8 mouse cellular contexts compared by ENCODE assay signal in genomic region chr14:79301466-79301875, GRCm38 (mm10). TPM values are rescaled to one million over a fixed set of nuclear protein-coding genes. Genes with fewer than 3 reads are reported as not detected.
DNase-seq lines count a peak whose midpoint lies in the region; ATAC-seq and TF ChIP-seq lines count a peak whose summit lies in the region.

Rgcc (minus strand) TSS chr14:79301645.

- H3K36me3 ChIP-seq in embryonic facial prominence, embryonic 14.5 days (ENCODE audit: control insufficient read depth, insufficient read depth, low read length) = no peaks in the 10 kb centered on the region
- H3K36me3 ChIP-seq in heart, adult 2 months (ENCODE audit: control insufficient read depth, insufficient read depth, low read length) = no peaks in the 10 kb centered on the region; the same call in 1 of the 2 replicates
- no peaks in the 10 kb centered on the region; the same call in 1 of the 2 replicates for H3K36me3 ChIP-seq in kidney, adult 2 months (ENCODE audit: control insufficient read depth, insufficient read depth, low read length)
- no peaks in the 10 kb centered on the region for H3K36me3 ChIP-seq in limb, embryonic 11.5 days (ENCODE audit: control insufficient read depth, insufficient read depth, low read length)
- H3K36me3 ChIP-seq in midbrain, embryonic 13.5 days = no peaks in the 10 kb centered on the region
- H3K36me3 ChIP-seq in small intestine, adult 2 months (ENCODE audit: control insufficient read depth, insufficient read depth, low read length) = no peaks in the 10 kb centered on the region

- ATAC-seq in embryonic facial prominence, embryonic 14.5 days (ENCODE audit: low read depth) = peak; percentile 99
- ATAC-seq in limb, embryonic 11.5 days (ENCODE audit: insufficient number of reproducible peaks, low FRiP score, low TSS enrichment, low read depth) = peak; percentile 94
- ATAC-seq in midbrain, embryonic 13.5 days = peak; percentile 97

- peak within 1 kb of the TSS; percentile 84 for H3K27ac ChIP-seq in bone marrow, adult 2 months (ENCODE audit: control insufficient read depth, insufficient read depth, low read depth, low read length, poor library complexity)
- peak within 1 kb of the TSS; percentile 2; the same call in 1 of the 2 replicates for H3K27ac ChIP-seq in embryonic facial prominence, embryonic 14.5 days (replicated peaks; ENCODE audit: low read depth, low read length)
- H3K27ac ChIP-seq in heart, adult 2 months = peak within 1 kb of the TSS; percentile 69
- peak within 1 kb of the TSS; percentile 37 for H3K27ac ChIP-seq in kidney, adult 2 months (ENCODE audit: insufficient read depth, low read depth, low read length)
- no peak within 1 kb of the TSS for H3K27ac ChIP-seq in limb, embryonic 11.5 days (replicated peaks; ENCODE audit: low read depth, low read length)
- no peak within 1 kb of the TSS for H3K27ac ChIP-seq in midbrain, embryonic 13.5 days
- H3K27ac ChIP-seq in small intestine, adult 2 months (ENCODE audit: insufficient read depth, low read depth, low read length) = 0 out of 2 replicates have a peak within 1 kb of the TSS, but pooled peaks have one; percentile 5

- H3K27me3 ChIP-seq in embryonic facial prominence, embryonic 14.5 days (replicated peaks; ENCODE audit: control insufficient read depth, insufficient read depth, low read length) = peaks cover 5% of the 10 kb centered on the region; the same call in 1 of the 2 replicates
- no peaks in the 10 kb centered on the region for H3K27me3 ChIP-seq in heart, adult 2 months (ENCODE audit: control insufficient read depth, insufficient read depth, low read length)
- H3K27me3 ChIP-seq in kidney, adult 2 months (replicated peaks; ENCODE audit: control insufficient read depth, insufficient read depth, low read length) = no peaks in the 10 kb centered on the region
- no peaks in the 10 kb centered on the region for H3K27me3 ChIP-seq in limb, embryonic 11.5 days (ENCODE audit: control insufficient read depth, insufficient read depth, low read length)
- H3K27me3 ChIP-seq in midbrain, embryonic 13.5 days = peaks cover 57% of the 10 kb centered on the region
- 0 out of 2 replicates have a peak, but pooled peaks cover 5% of the 10 kb centered on the region for H3K27me3 ChIP-seq in small intestine, adult 2 months (ENCODE audit: control insufficient read depth, insufficient read depth, low read length)

- H3K79me2 ChIP-seq in heart, adult 2 months (replicated peaks; ENCODE audit: control insufficient read depth, insufficient read depth, low read length) = no peaks in the 10 kb centered on the region

- peak; percentile 96 for TF ChIP-seq CTCF in bone marrow, adult 2 months (IDR thresholded peaks at IDR 0.05; ENCODE audit: control insufficient read depth, insufficient read depth, low read length)
- peak; percentile 96 for TF ChIP-seq CTCF in heart, adult 2 months (IDR thresholded peaks at IDR 0.05)
- TF ChIP-seq CTCF in kidney, adult 2 months (conservative IDR thresholded peaks at IDR 0.05; ENCODE audit: insufficient read depth, insufficient read length, low read depth, low read length) = peak; percentile 87
- peak; percentile 86 for TF ChIP-seq CTCF in small intestine, adult 2 months (IDR thresholded peaks at IDR 0.05; ENCODE audit: extremely low read depth, insufficient read length, insufficient replicate concordance, low read depth, low read length)

- peak; percentile 79 for DNase-seq in 3134 (ENCODE audit: extremely low read depth, insufficient read length, low spot score)
- peak; percentile 96 for DNase-seq in embryonic facial prominence, embryonic 14.5 days (ENCODE audit: low spot score)
- DNase-seq in heart, adult 2 months = peak; percentile 96
- peak; percentile 98 for DNase-seq in kidney, adult 2 months
- DNase-seq in limb, embryonic 11.5 days (ENCODE audit: low spot score) = peak; percentile 97

- TF ChIP-seq EP300 in heart, adult 2 months (IDR thresholded peaks at IDR 0.05; ENCODE audit: insufficient read depth, low read depth, low read length) = 0 out of 2 replicates have a peak, but pooled peaks have one; percentile 69

- H3K4me1 ChIP-seq in bone marrow, adult 2 months (ENCODE audit: control insufficient read depth, insufficient read depth, low read length) = peaks cover 4% of the 10 kb centered on the region; the same call in 1 of the 2 replicates
- H3K4me1 ChIP-seq in embryonic facial prominence, embryonic 14.5 days (ENCODE audit: control insufficient read depth, insufficient read depth, low read length) = peaks cover 33% of the 10 kb centered on the region
- peaks cover 2% of the 10 kb centered on the region; the same call in 1 of the 2 replicates for H3K4me1 ChIP-seq in heart, adult 2 months (ENCODE audit: control insufficient read depth, insufficient read depth, low read length)
- no peaks in the 10 kb centered on the region for H3K4me1 ChIP-seq in kidney, adult 2 months (ENCODE audit: control insufficient read depth, insufficient read depth, low read length)
- H3K4me1 ChIP-seq in limb, embryonic 11.5 days (ENCODE audit: control insufficient read depth, insufficient read depth, low read length) = peaks cover 9% of the 10 kb centered on the region
- H3K4me1 ChIP-seq in midbrain, embryonic 13.5 days (replicated peaks) = peaks cover 19% of the 10 kb centered on the region
- H3K4me1 ChIP-seq in small intestine, adult 2 months (ENCODE audit: control insufficient read depth, insufficient read depth, insufficient read length, low read length) = peaks cover 13% of the 10 kb centered on the region

- TF ChIP-seq POLR2A in bone marrow, adult 2 months (IDR thresholded peaks at IDR 0.05; ENCODE audit: borderline replicate concordance, control insufficient read depth, low read depth, low read length) = peak; percentile 100
- TF ChIP-seq POLR2A in heart, adult 2 months (IDR thresholded peaks at IDR 0.05; ENCODE audit: insufficient read depth, low read depth, low read length) = peak; percentile 99
- TF ChIP-seq POLR2A in kidney, adult 2 months (IDR thresholded peaks at IDR 0.05; ENCODE audit: low read depth, low read length) = peak; percentile 98
- TF ChIP-seq POLR2A in small intestine, adult 2 months (IDR thresholded peaks at IDR 0.05; ENCODE audit: low read depth, low read length) = peak; percentile 78

- under 1% methylated on average over 34 of the region's 34 CpGs for WGBS in bone marrow, adult 2 months
- WGBS in embryonic facial prominence, embryonic 14.5 days = 0% methylated on average over 14 of the region's 34 CpGs
- under 1% methylated on average over 34 of the region's 34 CpGs for WGBS in heart, adult 2 months
- 1% methylated on average over 34 of the region's 34 CpGs for WGBS in kidney, adult 2 months
- WGBS in limb, embryonic 11.5 days = 0% methylated on average over 34 of the region's 34 CpGs
- under 1% methylated on average over 34 of the region's 34 CpGs for WGBS in midbrain, embryonic 13.5 days
- WGBS in small intestine, adult 2 months = under 1% methylated on average over 34 of the region's 34 CpGs

- peak within 1 kb of the TSS; percentile 72 for H3K9ac ChIP-seq in embryonic facial prominence, embryonic 14.5 days (ENCODE audit: low read depth, low read length)
- H3K9ac ChIP-seq in heart, adult 2 months (ENCODE audit: low read depth, low read length) = peak within 1 kb of the TSS; percentile 86
- peak within 1 kb of the TSS; percentile 60 for H3K9ac ChIP-seq in limb, embryonic 11.5 days (ENCODE audit: low read length)
- peak within 1 kb of the TSS; percentile 63 for H3K9ac ChIP-seq in midbrain, embryonic 13.5 days (replicated peaks)

- intact Hi-C loops in heart, adult 2 months (cut with DNase I) = loop anchor here (2.0 kb wide), 1 partner anchor 75 kb away; no protein-coding TSS in a partner anchor

- no peaks in the 10 kb centered on the region for H3K9me3 ChIP-seq in embryonic facial prominence, embryonic 14.5 days (ENCODE audit: control insufficient read depth, low read length)
- no peaks in the 10 kb centered on the region for H3K9me3 ChIP-seq in limb, embryonic 11.5 days (ENCODE audit: control insufficient read depth, low read length)
- no peaks in the 10 kb centered on the region for H3K9me3 ChIP-seq in midbrain, embryonic 13.5 days

- H3K4me3 ChIP-seq in bone marrow, adult 2 months (replicated peaks; ENCODE audit: control insufficient read depth, low read depth, low read length) = peak within 1 kb of the TSS; percentile 94
- peak within 1 kb of the TSS; percentile 61 for H3K4me3 ChIP-seq in embryonic facial prominence, embryonic 14.5 days (ENCODE audit: low read depth, low read length)
- H3K4me3 ChIP-seq in heart, adult 2 months = peak within 1 kb of the TSS; percentile 74
- peak within 1 kb of the TSS; percentile 59 for H3K4me3 ChIP-seq in kidney, adult 2 months (ENCODE audit: insufficient read depth, low read depth, low read length)
- H3K4me3 ChIP-seq in limb, embryonic 11.5 days (ENCODE audit: low read depth, low read length) = peak within 1 kb of the TSS; percentile 52
- peak within 1 kb of the TSS; percentile 57 for H3K4me3 ChIP-seq in midbrain, embryonic 13.5 days (replicated peaks)
- H3K4me3 ChIP-seq in small intestine, adult 2 months (ENCODE audit: low read depth, low read length) = peak within 1 kb of the TSS; percentile 66

- peak within 1 kb of the TSS; percentile 97 for H3K4me2 ChIP-seq in embryonic facial prominence, embryonic 14.5 days (ENCODE audit: low read depth, low read length)
- H3K4me2 ChIP-seq in limb, embryonic 11.5 days (ENCODE audit: low read depth, severe bottlenecking) = peak within 1 kb of the TSS; percentile 97
- H3K4me2 ChIP-seq in midbrain, embryonic 13.5 days (replicated peaks) = peak within 1 kb of the TSS; percentile 99

RNA-seq across cellular contexts. Expression of gene Rgcc, which starts in this region (rescaled TPM):
- polyA plus RNA-seq in bone marrow, adult 2 months (2011; ENCODE audit: insufficient read depth, insufficient read length, low replicate concordance, missing spikeins) = 53.6 and 73.5 TPM in 2 replicates
- 74.8 and 89.5 TPM in 2 replicates for polyA plus RNA-seq in embryonic facial prominence, embryonic 14.5 days (2014; fragmentation: Nextera tagmentation; extraction: Ambion mirVana)
- total RNA-seq in heart, adult 2 months (2021) = 100 to 1,000 TPM in 1 of 2 experiments, 10 to 100 TPM in 1; 66.4 to 116 TPM
- polyA plus RNA-seq in heart, adult 2 months (2012; rRNA removed) = 91.8 and 124 TPM in 2 replicates
- 91.9 and 108 TPM in 2 replicates for polyA plus RNA-seq in kidney, adult 2 months (2012; rRNA removed)
- 19.6 and 20.8 TPM in 2 replicates for polyA plus RNA-seq in limb, embryonic 11.5 days (2014; fragmentation: Nextera tagmentation; extraction: Ambion mirVana)
- 10.4 and 13.7 TPM in 2 replicates for polyA plus RNA-seq in midbrain, embryonic 13.5 days (2015; fragmentation: Nextera tagmentation; extraction: Ambion mirVana)
- polyA plus RNA-seq in small intestine, adult 2 months (2012; rRNA removed) = 29.9 and 42.1 TPM in 2 replicates

Comparison
In these comparisons a context has a peak if more than half of its experiments do, and no peak if none do; other contexts are left out.
1. H3K27ac ChIP-seq: peak in bone marrow, adult 2 months (single experiment), embryonic facial prominence, embryonic 14.5 days (single experiment), heart, adult 2 months (single experiment), kidney, adult 2 months (single experiment) and small intestine, adult 2 months (single experiment); none in limb, embryonic 11.5 days (single experiment) and midbrain, embryonic 13.5 days (single experiment).
2. Peak in every context shown above with its lines, with median percentiles within 50 percentile points of each other: DNase-seq, H3K4me3 ChIP-seq, CTCF ChIP-seq, POLR2A ChIP-seq, ATAC-seq, H3K4me2 ChIP-seq and H3K9ac ChIP-seq.